Mouse (Mus musculus): ENCODE data around the gene Myrip. TPM values are rescaled to one million over a fixed set of nuclear protein-coding genes. Genes with fewer than 3 reads are reported as not detected.

Myrip gene
- polyA plus RNA-seq, 1 experiment from 2014 or later = 0.30 TPM

DNA sequence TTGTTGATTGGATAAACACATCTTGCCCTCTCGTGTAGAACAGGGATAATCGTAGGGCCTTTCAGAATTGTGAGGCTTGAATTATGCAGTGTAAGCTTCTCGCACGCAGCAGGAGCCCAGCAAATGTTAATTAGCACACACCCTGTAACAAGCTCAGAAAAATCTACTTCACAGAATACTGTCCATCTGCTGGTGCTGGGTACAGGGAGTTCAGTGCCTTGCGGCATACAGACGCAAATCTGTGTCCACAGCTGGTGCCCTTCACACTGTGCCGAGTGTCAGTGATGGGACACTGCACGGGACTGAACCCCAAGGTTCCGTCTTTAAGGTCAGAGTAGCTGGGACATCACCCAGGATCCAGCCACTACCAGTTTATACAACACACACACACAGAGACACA, 143.3 kb downstream of the Myrip start:
- no peaks in the 10 kb centered on the region for H3K9me3 ChIP-seq (replicated peaks; ENCODE audit: control insufficient read depth, low read length)
- no peak for ATAC-seq (ENCODE audit: insufficient read depth, low FRiP score)
- H3K27me3 ChIP-seq (ENCODE audit: control insufficient read depth, insufficient read depth, low read length) = no peaks in the 10 kb centered on the region
- H3K9ac ChIP-seq (ENCODE audit: low read length) = no peak overlapping the region
- no peaks in the 10 kb centered on the region for H3K36me3 ChIP-seq (ENCODE audit: control insufficient read depth, insufficient read depth, low read length)
- 74% methylated on average over 9 of the region's 9 CpGs for WGBS
- H3K27ac ChIP-seq (ENCODE audit: low read length) = no peak overlapping the region
- no peak overlapping the region for H3K4me3 ChIP-seq (replicated peaks; ENCODE audit: low read length)
- no peak overlapping the region for H3K4me2 ChIP-seq (ENCODE audit: low read depth, low read length)
- H3K4me1 ChIP-seq (ENCODE audit: control insufficient read depth, insufficient read depth, low read length) = no peaks in the 10 kb centered on the region

DNA sequence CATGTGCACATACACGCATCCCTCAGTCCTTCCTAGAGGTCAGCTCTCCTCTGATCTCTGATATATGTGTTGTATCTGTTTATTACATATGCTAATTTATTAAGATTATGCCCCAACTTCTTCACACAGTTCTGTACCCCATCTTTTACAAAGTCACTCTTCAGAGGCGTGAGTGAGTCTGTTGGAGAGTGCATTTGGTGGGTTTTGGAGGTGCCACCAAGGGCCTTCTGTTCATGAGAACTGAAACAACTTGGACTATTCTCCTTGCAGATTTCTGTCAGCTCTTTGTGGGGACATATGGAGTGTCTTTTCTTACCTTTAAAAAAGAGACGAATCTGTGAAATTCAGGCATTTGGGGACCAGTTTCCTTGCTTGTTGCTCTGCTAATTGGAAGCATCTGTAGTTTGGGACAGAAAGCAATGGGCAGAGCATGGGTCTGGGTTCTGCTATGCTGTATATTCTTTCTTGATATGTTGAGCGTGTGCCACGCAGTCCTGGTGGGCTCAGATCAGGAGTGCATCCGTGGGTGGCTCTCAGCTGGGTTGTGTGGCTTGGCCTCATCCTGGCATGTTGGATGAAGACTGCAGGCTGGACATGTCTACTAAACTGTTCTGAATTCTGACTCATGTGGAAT, 148.5 kb downstream of the Myrip start:
- no peaks in the 10 kb centered on the region for H3K36me3 ChIP-seq (ENCODE audit: control insufficient read depth, insufficient read depth, low read length)
- no peak for ATAC-seq (ENCODE audit: insufficient read depth, low FRiP score)
- no peak overlapping the region for H3K4me3 ChIP-seq (replicated peaks; ENCODE audit: low read length)
- H3K27me3 ChIP-seq (ENCODE audit: control insufficient read depth, insufficient read depth, low read length) = no peaks in the 10 kb centered on the region
- WGBS = 80% methylated on average over 6 of the region's 6 CpGs
- no peak overlapping the region for H3K27ac ChIP-seq (ENCODE audit: low read length)
- no peaks in the 10 kb centered on the region for H3K9me3 ChIP-seq (replicated peaks; ENCODE audit: control insufficient read depth, low read length)
- H3K4me1 ChIP-seq (ENCODE audit: control insufficient read depth, insufficient read depth, low read length) = no peaks in the 10 kb centered on the region
- no peak overlapping the region for H3K9ac ChIP-seq (ENCODE audit: low read length)
- no peak overlapping the region for H3K4me2 ChIP-seq (ENCODE audit: low read depth, low read length)

DNA sequence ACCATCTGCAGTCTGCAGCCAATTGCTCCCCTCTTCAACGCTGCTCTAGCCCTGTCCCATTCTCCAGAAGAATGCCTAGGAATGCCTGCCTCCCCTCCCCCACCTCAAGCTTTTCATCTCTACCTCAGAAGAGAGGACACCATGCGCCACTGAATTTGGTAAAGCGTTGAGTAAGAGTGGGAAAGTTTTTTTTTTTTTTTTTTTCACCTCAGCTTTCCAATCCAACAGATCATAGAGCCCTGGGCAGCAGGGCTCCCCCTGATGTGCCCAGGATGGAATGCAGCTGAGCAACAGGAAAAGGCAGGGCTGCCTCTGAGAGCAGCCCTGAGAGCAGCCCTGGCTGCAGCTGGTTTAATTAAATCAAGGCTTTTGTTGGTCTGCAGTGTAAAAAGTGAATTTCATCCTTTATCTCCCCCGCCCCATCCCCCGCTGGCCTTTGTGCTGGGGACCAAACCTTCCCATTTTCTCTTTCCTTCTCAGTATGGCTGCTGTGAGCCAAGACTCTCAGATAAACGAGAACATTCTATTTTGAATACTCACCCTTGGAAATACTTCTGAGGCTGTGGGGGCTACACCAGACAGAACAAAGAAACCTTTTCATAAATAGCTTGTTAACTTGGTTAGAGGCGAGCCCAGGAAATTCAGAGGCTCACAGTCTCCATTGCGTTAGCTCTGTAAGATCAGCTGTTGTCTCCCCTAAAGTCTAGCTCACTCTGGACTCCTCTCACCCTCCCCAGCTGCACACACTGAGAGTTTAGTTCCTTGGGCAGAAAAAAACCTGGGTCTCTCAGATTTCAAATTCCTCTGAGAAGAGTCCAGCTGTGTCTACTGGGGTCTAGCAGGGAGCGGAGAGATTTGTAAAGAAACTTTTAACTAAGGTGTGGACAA, 154.7 kb downstream of the Myrip start:
- Histone ChIP-seq H3K9me3 (replicated peaks; ENCODE audit: control insufficient read depth, low read length) (no peaks in the 10 kb centered on the region), H3K36me3 (ENCODE audit: control insufficient read depth, insufficient read depth, low read length) (no peaks in the 10 kb centered on the region), H3K4me2 (ENCODE audit: low read depth, low read length) (no peak overlapping the region), H3K27me3 (ENCODE audit: control insufficient read depth, insufficient read depth, low read length) (no peaks in the 10 kb centered on the region), H3K27ac (ENCODE audit: low read length) (peak overlapping the region; percentile 57), H3K4me1 (ENCODE audit: control insufficient read depth, insufficient read depth, low read length) (0 out of 2 replicates have a peak, but pooled peaks cover 12% of the 10 kb centered on the region), H3K4me3 (replicated peaks; ENCODE audit: low read length) (no peak overlapping the region), H3K9ac (ENCODE audit: low read length) (no peak overlapping the region)
- 30% methylated on average over 9 of the region's 9 CpGs for WGBS
- peak; percentile 54; the same call in 1 of the 2 replicates for ATAC-seq (ENCODE audit: insufficient read depth, low FRiP score)

DNA sequence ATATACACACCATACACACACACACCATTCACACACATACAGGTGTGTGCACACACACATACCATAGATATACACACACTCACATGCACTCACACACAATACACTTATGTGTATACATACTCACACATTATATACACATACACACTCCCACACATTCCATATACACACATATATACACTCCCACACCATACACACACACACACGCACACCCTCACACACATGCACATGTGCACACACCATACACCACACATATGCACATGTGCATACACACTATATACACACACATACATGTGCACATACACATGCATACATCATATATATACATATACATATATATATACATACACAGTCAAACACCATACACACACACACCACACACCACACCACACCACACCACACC, 169.1 kb downstream of the Myrip start:
- ATAC-seq (ENCODE audit: insufficient read depth, low FRiP score) = no peak
- Histone ChIP-seq H3K27me3 (ENCODE audit: control insufficient read depth, insufficient read depth, low read length) (no peaks in the 10 kb centered on the region), H3K4me2 (ENCODE audit: low read depth, low read length) (no peak overlapping the region), H3K4me3 (replicated peaks; ENCODE audit: low read length) (no peak overlapping the region), H3K27ac (ENCODE audit: low read length) (no peak overlapping the region), H3K4me1 (ENCODE audit: control insufficient read depth, insufficient read depth, low read length) (no peaks in the 10 kb centered on the region), H3K9ac (ENCODE audit: low read length) (no peak overlapping the region), H3K36me3 (ENCODE audit: control insufficient read depth, insufficient read depth, low read length) (no peaks in the 10 kb centered on the region), H3K9me3 (replicated peaks; ENCODE audit: control insufficient read depth, low read length) (no peaks in the 10 kb centered on the region)
- 86% methylated on average over 1 of the region's 1 CpGs for WGBS

DNA sequence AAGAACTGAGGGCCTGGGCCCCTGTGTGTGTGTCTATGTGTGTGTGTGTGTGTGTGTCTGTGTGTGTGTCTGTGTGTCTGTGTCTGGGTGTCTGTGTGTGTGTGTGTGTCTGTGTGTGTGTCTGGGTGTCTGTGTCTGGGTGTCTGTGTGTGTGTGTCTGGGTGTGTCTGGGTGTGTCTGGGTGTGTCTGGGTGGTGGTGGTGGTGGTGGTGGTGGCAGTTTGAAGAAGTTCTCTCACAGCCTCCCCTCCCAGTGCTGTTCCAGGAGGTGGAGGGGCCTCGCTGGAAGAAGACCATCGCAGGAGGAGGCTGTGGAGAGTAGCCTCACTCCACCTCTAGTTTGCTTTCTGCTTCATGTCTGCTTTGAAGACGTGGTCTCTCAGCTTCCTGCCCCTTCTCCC, 180.3 kb downstream of the Myrip start:
- 72% methylated on average over 3 of the region's 3 CpGs for WGBS
- ATAC-seq (ENCODE audit: insufficient read depth, low FRiP score) = no peak

DNA sequence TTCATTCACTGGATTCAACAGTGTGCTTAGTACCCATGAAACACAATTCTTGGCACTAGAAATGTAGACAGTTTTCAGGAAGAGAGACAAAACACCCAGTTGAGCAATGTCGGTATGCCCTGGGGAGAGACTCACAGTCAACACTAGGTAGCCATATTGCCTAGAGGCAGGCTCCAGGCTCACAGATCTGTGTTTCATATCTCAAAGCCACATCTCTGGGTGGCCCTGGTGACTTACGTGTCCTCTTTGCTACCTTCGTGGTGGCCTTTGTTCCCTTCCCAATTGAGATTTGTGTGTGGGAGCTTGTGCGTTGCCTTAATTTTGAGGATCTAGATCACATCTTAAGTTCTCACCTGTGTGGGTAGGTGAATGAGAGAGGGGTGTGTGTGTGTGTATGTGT, 181.1 kb downstream of the Myrip start:
- no peak overlapping the region for H3K9ac ChIP-seq (ENCODE audit: low read length)
- H3K9me3 ChIP-seq (replicated peaks; ENCODE audit: control insufficient read depth, low read length) = no peaks in the 10 kb centered on the region
- no peak overlapping the region for H3K4me2 ChIP-seq (ENCODE audit: low read depth, low read length)
- WGBS = 85% methylated on average over 4 of the region's 4 CpGs
- no peak for ATAC-seq (ENCODE audit: insufficient read depth, low FRiP score)
- H3K27me3 ChIP-seq (ENCODE audit: control insufficient read depth, insufficient read depth, low read length) = no peaks in the 10 kb centered on the region
- no peak overlapping the region for H3K4me3 ChIP-seq (replicated peaks; ENCODE audit: low read length)
- no peaks in the 10 kb centered on the region for H3K4me1 ChIP-seq (ENCODE audit: control insufficient read depth, insufficient read depth, low read length)
- no peak overlapping the region for H3K27ac ChIP-seq (ENCODE audit: low read length)
- H3K36me3 ChIP-seq (ENCODE audit: control insufficient read depth, insufficient read depth, low read length) = no peaks in the 10 kb centered on the region

More for the DNA sequence above, 180.3 kb downstream of the Myrip start:
- no peak overlapping the region for H3K9ac ChIP-seq (ENCODE audit: low read length)
- no peaks in the 10 kb centered on the region for H3K9me3 ChIP-seq (replicated peaks; ENCODE audit: control insufficient read depth, low read length)
- H3K4me2 ChIP-seq (ENCODE audit: low read depth, low read length) = no peak overlapping the region
- no peaks in the 10 kb centered on the region for H3K27me3 ChIP-seq (ENCODE audit: control insufficient read depth, insufficient read depth, low read length)
- no peak overlapping the region for H3K27ac ChIP-seq (ENCODE audit: low read length)
- H3K4me3 ChIP-seq (replicated peaks; ENCODE audit: low read length) = no peak overlapping the region
- no peaks in the 10 kb centered on the region for H3K4me1 ChIP-seq (ENCODE audit: control insufficient read depth, insufficient read depth, low read length)
- H3K36me3 ChIP-seq (ENCODE audit: control insufficient read depth, insufficient read depth, low read length) = no peaks in the 10 kb centered on the region

DNA sequence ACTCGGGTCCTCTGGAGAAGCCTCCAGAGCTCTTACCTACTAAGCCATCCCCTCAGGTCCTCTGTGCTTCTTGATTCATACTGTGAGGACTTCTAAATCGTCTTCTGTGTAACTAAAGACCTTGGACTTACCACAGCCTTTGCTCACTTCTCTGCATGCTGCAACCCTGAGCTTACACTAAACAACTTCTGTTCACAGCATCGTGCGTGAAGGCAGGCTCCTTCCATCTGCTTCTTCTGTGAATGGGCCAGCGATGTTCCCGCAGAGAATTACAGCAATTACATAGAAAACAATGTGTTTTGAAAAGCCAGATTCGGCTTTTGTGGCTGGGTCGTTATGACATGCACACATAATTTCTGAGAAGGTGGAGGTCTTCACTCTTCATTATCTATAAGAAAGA, 181.8 kb downstream of the Myrip start:
- Histone ChIP-seq H3K36me3 (ENCODE audit: control insufficient read depth, insufficient read depth, low read length) (no peaks in the 10 kb centered on the region), H3K27me3 (ENCODE audit: control insufficient read depth, insufficient read depth, low read length) (no peaks in the 10 kb centered on the region), H3K4me1 (ENCODE audit: control insufficient read depth, insufficient read depth, low read length) (no peaks in the 10 kb centered on the region), H3K9ac (ENCODE audit: low read length) (no peak overlapping the region), H3K27ac (ENCODE audit: low read length) (no peak overlapping the region), H3K4me3 (replicated peaks; ENCODE audit: low read length) (no peak overlapping the region), H3K4me2 (ENCODE audit: low read depth, low read length) (no peak overlapping the region), H3K9me3 (replicated peaks; ENCODE audit: control insufficient read depth, low read length) (no peaks in the 10 kb centered on the region)
- 79% methylated on average over 8 of the region's 8 CpGs for WGBS
- ATAC-seq (ENCODE audit: insufficient read depth, low FRiP score) = no peak

DNA sequence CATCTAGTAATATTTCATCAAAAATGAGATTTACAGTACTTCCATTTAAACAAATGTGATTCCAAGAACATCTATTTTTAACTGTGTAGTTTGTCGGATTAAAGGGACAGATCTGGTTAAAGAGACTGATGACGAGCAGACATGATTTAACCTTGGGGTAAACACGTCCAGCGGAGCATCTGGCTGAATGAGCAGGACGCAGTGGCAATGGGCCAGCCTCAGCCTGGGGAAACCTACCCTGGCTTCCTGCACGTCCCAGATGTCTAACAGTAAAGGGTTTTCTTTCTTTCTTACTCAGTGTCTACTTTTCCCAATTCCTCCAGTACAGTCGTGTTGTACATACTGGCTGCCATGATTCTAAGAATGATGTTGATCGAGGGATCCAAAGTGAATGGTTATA, 185.8 kb downstream of the Myrip start:
- ATAC-seq (ENCODE audit: insufficient read depth, low FRiP score) = peak; percentile 38; the same call in 1 of the 2 replicates
- Histone ChIP-seq H3K9ac (ENCODE audit: low read length) (no peak overlapping the region), H3K27me3 (ENCODE audit: control insufficient read depth, insufficient read depth, low read length) (no peaks in the 10 kb centered on the region), H3K9me3 (replicated peaks; ENCODE audit: control insufficient read depth, low read length) (no peaks in the 10 kb centered on the region), H3K36me3 (ENCODE audit: control insufficient read depth, insufficient read depth, low read length) (no peaks in the 10 kb centered on the region), H3K27ac (ENCODE audit: low read length) (no peak overlapping the region), H3K4me2 (ENCODE audit: low read depth, low read length) (no peak overlapping the region), H3K4me3 (replicated peaks; ENCODE audit: low read length) (no peak overlapping the region), H3K4me1 (ENCODE audit: control insufficient read depth, insufficient read depth, low read length) (no peaks in the 10 kb centered on the region)
- WGBS = 55% methylated on average over 8 of the region's 8 CpGs

DNA sequence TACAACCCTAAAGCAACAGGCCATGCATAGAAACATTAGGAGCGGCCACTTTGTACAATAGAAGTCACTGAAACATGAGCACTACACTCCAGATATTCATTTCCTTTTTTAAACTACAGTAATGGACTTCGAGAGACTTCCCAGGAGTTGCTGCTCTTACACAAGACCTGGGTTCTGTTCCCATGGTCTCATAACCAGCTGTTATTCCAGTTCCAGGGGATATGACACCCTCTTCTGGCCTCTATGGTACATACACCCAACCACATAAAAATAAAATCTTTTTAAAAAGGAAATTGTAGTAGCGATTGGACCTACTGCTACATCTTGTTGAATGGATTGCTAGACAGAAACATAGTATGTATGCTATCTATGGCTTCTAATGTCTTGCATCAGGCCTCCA, 190.2 kb downstream of the Myrip start:
- Histone ChIP-seq H3K4me3 (replicated peaks; ENCODE audit: low read length) (peak overlapping the region; percentile 100), H3K9me3 (replicated peaks; ENCODE audit: control insufficient read depth, low read length) (no peaks in the 10 kb centered on the region), H3K27me3 (ENCODE audit: control insufficient read depth, insufficient read depth, low read length) (no peaks in the 10 kb centered on the region), H3K4me2 (ENCODE audit: low read depth, low read length) (peak overlapping the region; percentile 84), H3K9ac (ENCODE audit: low read length) (no peak overlapping the region; the same call in 1 of the 2 replicates), H3K4me1 (ENCODE audit: control insufficient read depth, insufficient read depth, low read length) (peaks cover 9% of the 10 kb centered on the region), H3K36me3 (ENCODE audit: control insufficient read depth, insufficient read depth, low read length) (peaks cover 17% of the 10 kb centered on the region), H3K27ac (ENCODE audit: low read length) (no peak overlapping the region)
- ATAC-seq (ENCODE audit: insufficient read depth, low FRiP score) = no peak
- 77% methylated on average over 3 of the region's 3 CpGs for WGBS

All from stomach, embryonic 16.5 days (tissue).